Mouse (Mus musculus): ENCODE measurements around the gene Clptm1. TPM values are rescaled to one million over a fixed set of nuclear protein-coding genes. Genes with fewer than 3 reads are reported as not detected.
A peak's percentile ranks its signal among the peaks of the same experiment; 100 is the strongest.

Clptm1 gene
- polyA plus RNA-seq, 1 experiment from 2014 or later: 143 TPM

DNA sequence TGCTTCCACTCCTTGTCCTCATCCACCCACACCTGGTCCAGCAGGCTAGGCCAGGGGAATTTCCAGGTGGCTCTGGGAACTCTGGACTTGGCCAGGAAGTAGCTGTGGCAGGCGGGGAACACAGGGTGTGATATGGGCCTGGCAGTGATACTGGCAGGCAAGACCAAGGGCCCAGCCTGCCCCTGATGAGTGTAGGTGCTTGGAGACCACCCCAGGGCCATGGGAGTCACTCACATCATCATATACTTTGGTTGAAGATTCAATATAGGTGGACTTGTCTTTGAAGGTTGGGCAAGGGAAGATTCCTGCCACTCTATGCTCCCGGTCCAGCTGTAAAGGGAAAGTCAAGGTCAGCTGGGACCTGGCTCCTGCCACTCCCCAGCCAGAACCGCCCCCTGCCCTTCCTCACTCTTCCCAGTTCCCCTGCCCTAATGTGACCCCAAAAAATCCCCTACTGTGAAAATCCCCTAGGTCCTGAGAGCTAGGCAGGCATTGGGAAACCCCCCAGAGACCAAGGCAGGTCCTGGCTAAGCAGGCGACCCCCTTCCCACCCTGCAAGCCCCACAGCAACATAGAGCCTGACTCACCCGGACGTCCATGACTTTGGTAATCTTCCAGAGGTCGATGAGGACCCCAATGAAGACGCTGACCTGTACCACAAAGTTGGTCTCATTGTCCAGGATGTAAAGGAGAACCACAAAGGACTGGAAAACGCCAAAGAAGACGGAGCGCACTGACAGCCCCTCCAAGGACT lies 29.6 kb downstream of the Clptm1 start:
- 92% methylated on average over 11 of the region's 11 CpGs for WGBS
- Histone ChIP-seq H3K4me1 (replicated peaks) (no peaks in the 10 kb centered on the region), H3K4me2 (no peak overlapping the region), H3K9me3 (no peaks in the 10 kb centered on the region), H3K9ac (no peak overlapping the region), H3K4me3 (no peak overlapping the region), H3K27ac (replicated peaks) (no peak overlapping the region), H3K27me3 (no peaks in the 10 kb centered on the region), H3K36me3 (peaks cover 72% of the 10 kb centered on the region)
- no peak for ATAC-seq (ENCODE audit: low FRiP score, low read depth)

DNA sequence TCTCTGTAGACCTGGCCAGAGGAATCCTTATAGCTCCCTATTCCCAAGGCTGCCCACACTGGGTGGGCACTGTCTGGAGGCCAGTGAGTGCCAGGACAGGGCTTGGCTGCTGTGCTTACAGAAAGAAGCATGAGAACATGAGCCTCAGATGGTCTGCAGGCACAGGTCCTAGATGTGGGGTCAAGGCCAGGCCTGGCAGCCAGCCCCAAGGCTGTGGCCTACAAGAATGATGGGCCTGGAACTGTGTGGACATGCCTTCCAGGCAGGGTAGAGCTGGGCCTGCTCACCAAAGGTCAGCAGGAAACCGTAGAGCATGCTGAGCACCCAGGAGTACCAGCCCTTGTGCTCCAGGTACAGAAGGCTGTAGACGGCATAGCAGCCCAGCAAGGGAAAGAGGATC lies 30.2 kb downstream of the Clptm1 start:
- Histone ChIP-seq H3K27me3 (no peaks in the 10 kb centered on the region), H3K36me3 (peaks cover 67% of the 10 kb centered on the region), H3K4me3 (no peak overlapping the region), H3K4me2 (no peak overlapping the region), H3K9me3 (no peaks in the 10 kb centered on the region), H3K27ac (replicated peaks) (no peak overlapping the region), H3K4me1 (replicated peaks) (peaks cover 3% of the 10 kb centered on the region; the same call in 1 of the 2 replicates), H3K9ac (no peak overlapping the region)
- WGBS: 96% methylated on average over 2 of the region's 2 CpGs
- ATAC-seq (ENCODE audit: low FRiP score, low read depth): no peak

DNA sequence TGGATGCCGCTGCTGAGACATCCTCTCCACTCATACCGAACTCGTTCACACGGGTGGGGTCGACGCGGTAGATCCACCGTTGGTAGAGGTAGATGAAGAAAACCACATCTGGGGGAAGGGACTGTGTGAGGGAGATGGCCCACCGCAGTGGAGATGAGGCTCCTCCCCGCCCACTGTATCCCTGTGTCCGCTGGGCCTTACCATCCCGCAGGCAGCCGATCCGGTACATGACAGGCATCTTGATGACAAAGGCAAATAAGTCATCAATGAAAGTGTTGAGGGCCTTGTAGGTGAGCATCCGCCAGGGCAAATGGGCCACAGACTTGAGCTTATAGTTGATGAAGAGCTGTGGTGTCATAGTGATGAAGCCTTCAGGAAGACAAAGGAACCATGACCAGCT lies 31.0 kb downstream of the Clptm1 start:
- ATAC-seq (ENCODE audit: low FRiP score, low read depth): no peak
- Histone ChIP-seq H3K9me3 (no peaks in the 10 kb centered on the region), H3K27ac (replicated peaks) (no peak overlapping the region), H3K36me3 (peaks cover 60% of the 10 kb centered on the region), H3K27me3 (no peaks in the 10 kb centered on the region), H3K4me1 (replicated peaks) (peaks cover 6% of the 10 kb centered on the region; the same call in 1 of the 2 replicates), H3K4me3 (no peak overlapping the region), H3K4me2 (no peak overlapping the region), H3K9ac (no peak overlapping the region)
- 94% methylated on average over 15 of the region's 15 CpGs for WGBS

DNA sequence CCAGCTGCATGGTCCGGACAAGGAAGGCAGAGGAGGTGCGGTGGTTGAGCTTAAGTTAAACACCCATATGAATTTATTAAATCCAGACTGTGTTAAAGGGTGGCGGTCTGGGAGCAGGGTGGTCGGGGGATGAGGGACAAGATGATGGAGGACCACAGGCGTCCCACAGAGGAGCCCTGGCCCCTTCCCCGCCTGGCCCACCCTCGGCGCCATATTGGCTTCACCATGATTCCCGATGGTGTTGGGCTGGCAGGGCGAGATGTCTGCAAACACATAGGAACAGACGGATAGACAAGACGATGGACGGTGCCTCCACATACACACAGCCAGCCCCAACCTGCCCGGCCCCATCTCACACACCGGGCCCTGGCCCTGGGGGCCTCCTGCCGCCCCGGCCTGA lies 31.6 kb downstream of the Clptm1 start:
- no peaks in the 10 kb centered on the region for H3K9me3 ChIP-seq
- 94% methylated on average over 17 of the region's 17 CpGs for WGBS
- peaks cover 53% of the 10 kb centered on the region for H3K36me3 ChIP-seq
- no peak overlapping the region for H3K9ac ChIP-seq
- H3K4me2 ChIP-seq: no peak overlapping the region
- H3K27ac ChIP-seq (replicated peaks): no peak overlapping the region
- no peaks in the 10 kb centered on the region for H3K27me3 ChIP-seq
- H3K4me3 ChIP-seq: no peak overlapping the region
- H3K4me1 ChIP-seq (replicated peaks): peaks cover 7% of the 10 kb centered on the region
- no peak for ATAC-seq (ENCODE audit: low FRiP score, low read depth)

DNA sequence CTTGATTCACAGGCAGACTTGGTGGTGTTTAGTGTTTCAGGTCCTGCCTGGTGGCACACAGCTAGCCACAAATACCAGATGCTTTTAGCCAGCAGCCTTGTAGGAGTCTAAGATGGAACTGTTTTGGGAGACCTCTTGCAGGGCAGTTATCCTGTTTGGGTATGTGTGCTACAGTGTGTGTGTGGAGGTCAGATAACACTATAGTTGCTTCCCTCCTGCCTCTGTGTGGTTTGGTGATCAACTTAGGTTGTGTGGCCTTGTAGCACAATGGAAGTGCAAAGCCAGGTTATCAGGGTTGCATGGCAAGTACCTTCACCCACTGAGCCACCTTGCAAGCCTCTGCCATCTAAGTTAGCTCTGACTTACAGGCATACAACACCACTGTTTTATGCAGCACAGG lies 32.1 kb downstream of the Clptm1 start:
- no peaks in the 10 kb centered on the region for H3K9me3 ChIP-seq
- H3K27me3 ChIP-seq: no peaks in the 10 kb centered on the region
- H3K4me3 ChIP-seq: no peak overlapping the region
- no peak overlapping the region for H3K4me2 ChIP-seq
- H3K9ac ChIP-seq: no peak overlapping the region
- peaks cover 48% of the 10 kb centered on the region for H3K36me3 ChIP-seq
- H3K4me1 ChIP-seq (replicated peaks): peaks cover 12% of the 10 kb centered on the region
- no peak for ATAC-seq (ENCODE audit: low FRiP score, low read depth)
- H3K27ac ChIP-seq (replicated peaks): no peak overlapping the region

GRCm38 (mm10) chr7:19632275-19632674 lies 32.6 kb downstream of the Clptm1 start:
- Histone ChIP-seq H3K9ac (no peak overlapping the region), H3K27me3 (no peaks in the 10 kb centered on the region), H3K27ac (replicated peaks) (no peak overlapping the region), H3K9me3 (no peaks in the 10 kb centered on the region), H3K4me2 (no peak overlapping the region), H3K36me3 (peaks cover 44% of the 10 kb centered on the region), H3K4me3 (no peak overlapping the region), H3K4me1 (replicated peaks) (peaks cover 13% of the 10 kb centered on the region)
- ATAC-seq (ENCODE audit: low FRiP score, low read depth): no peak

- peak; percentile 76 for ATAC-seq (ENCODE audit: low FRiP score, low read depth)
Observed at GRCm38 (mm10) chr7:19629361-19629734, 35.5 kb downstream of the Clptm1 start, which contains the start of gene Relb. Relb (minus strand) TSS chr7:19629438.

GRCm38 (mm10) chr7:19628536-19629360 lies 36.1 kb downstream of the Clptm1 start:
- peak overlapping the region; percentile 41 for H3K9ac ChIP-seq
- WGBS: under 1% methylated on average over 57 of the region's 57 CpGs
- peak overlapping the region; percentile 58 for H3K4me3 ChIP-seq
- H3K4me1 ChIP-seq (replicated peaks): peaks cover 13% of the 10 kb centered on the region
- H3K27ac ChIP-seq (replicated peaks): peak overlapping the region; percentile 71
- no peaks in the 10 kb centered on the region for H3K9me3 ChIP-seq
- no peaks in the 10 kb centered on the region for H3K27me3 ChIP-seq
- peak overlapping the region; percentile 85 for H3K4me2 ChIP-seq
- peaks cover 9% of the 10 kb centered on the region for H3K36me3 ChIP-seq
- ATAC-seq (ENCODE audit: low FRiP score, low read depth): peak; percentile 88

More at GRCm38 (mm10) chr7:19629361-19629734, 35.5 kb downstream of the Clptm1 start, which contains the start of gene Relb:
- WGBS: under 1% methylated on average over 40 of the region's 41 CpGs
- peaks cover 13% of the 10 kb centered on the region for H3K4me1 ChIP-seq (replicated peaks)
- peak within 1 kb of the TSS; percentile 85 for H3K4me2 ChIP-seq
- H3K27ac ChIP-seq (replicated peaks): peak within 1 kb of the TSS; percentile 71
- no peaks in the 10 kb centered on the region for H3K27me3 ChIP-seq
- peak within 1 kb of the TSS; percentile 58 for H3K4me3 ChIP-seq
- peak within 1 kb of the TSS; percentile 41 for H3K9ac ChIP-seq
- peaks cover 15% of the 10 kb centered on the region for H3K36me3 ChIP-seq
- H3K9me3 ChIP-seq: no peaks in the 10 kb centered on the region

DNA sequence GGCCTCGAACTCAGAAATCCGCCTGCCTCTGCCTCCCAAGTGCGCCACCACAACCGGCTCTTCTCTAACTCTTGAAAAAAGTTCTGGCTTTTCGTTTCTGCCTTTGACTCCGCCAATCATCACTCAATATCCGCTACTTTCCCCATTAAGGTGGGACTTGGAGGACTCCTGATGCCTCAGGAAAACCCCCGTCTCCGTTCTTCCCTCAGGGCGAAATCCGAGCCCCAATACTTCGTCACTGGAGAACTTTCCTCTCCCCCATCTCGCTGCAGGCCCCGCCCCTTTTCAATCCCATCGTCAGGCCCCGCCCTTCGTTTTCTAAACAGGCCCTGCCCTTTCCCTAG lies 36.7 kb downstream of the Clptm1 start:
- Histone ChIP-seq H3K4me2 (peak overlapping the region; percentile 85), H3K36me3 (peaks cover 5% of the 10 kb centered on the region; the same call in 1 of the 2 replicates), H3K27me3 (no peaks in the 10 kb centered on the region), H3K4me3 (peak overlapping the region; percentile 58), H3K9ac (peak overlapping the region; percentile 41; the same call in 1 of the 2 replicates), H3K9me3 (no peaks in the 10 kb centered on the region), H3K27ac (replicated peaks) (peak overlapping the region; percentile 57; the same call in 1 of the 2 replicates), H3K4me1 (replicated peaks) (peaks cover 13% of the 10 kb centered on the region)
- WGBS: 17% methylated on average over 17 of the region's 17 CpGs
- ATAC-seq (ENCODE audit: low FRiP score, low read depth): no peak

GRCm38 (mm10) chr7:19627721-19628120 lies 37.1 kb downstream of the Clptm1 start:
- WGBS: 62% methylated on average over 3 of the region's 3 CpGs
- Histone ChIP-seq H3K27me3 (no peaks in the 10 kb centered on the region), H3K4me3 (peak overlapping the region; percentile 58; the same call in 1 of the 2 replicates), H3K27ac (replicated peaks) (no peak overlapping the region), H3K9ac (no peak overlapping the region), H3K4me1 (replicated peaks) (peaks cover 13% of the 10 kb centered on the region), H3K36me3 (peaks cover under 1% of the 10 kb centered on the region; the same call in 1 of the 2 replicates), H3K4me2 (peak overlapping the region; percentile 85), H3K9me3 (no peaks in the 10 kb centered on the region)
- ATAC-seq (ENCODE audit: low FRiP score, low read depth): no peak

GRCm38 (mm10) chr7:19623433-19623832 lies 41.4 kb downstream of the Clptm1 start:
- no peak overlapping the region for H3K4me3 ChIP-seq
- no peaks in the 10 kb centered on the region for H3K27me3 ChIP-seq
- H3K4me2 ChIP-seq: no peak overlapping the region
- ATAC-seq (ENCODE audit: low FRiP score, low read depth): no peak
- no peaks in the 10 kb centered on the region for H3K9me3 ChIP-seq
- 83% methylated on average over 2 of the region's 2 CpGs for WGBS
- peaks cover 13% of the 10 kb centered on the region for H3K4me1 ChIP-seq (replicated peaks)
- H3K9ac ChIP-seq: no peak overlapping the region
- H3K36me3 ChIP-seq: no peaks in the 10 kb centered on the region
- no peak overlapping the region for H3K27ac ChIP-seq (replicated peaks)

DNA sequence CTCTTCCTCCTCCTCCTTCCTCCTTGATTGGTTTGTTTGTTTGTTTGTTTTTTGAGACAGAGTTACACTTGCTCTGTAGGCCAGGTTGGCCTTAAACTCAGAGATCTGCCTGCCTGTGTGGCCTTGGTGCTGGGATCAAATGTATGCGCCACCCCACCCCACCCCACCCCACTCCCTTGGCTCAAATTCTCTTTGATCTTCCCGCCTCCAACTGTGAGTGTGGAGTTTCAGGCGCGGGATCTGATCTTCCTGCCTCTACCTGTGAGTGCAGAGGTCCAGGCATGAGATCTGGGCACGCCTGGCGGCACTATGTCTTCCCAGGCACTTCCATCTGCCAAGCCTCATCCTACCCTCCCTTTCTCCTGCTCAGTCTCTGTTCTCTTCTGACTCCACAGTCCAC lies 42.6 kb downstream of the Clptm1 start:
- Histone ChIP-seq H3K4me2 (no peak overlapping the region), H3K9me3 (no peaks in the 10 kb centered on the region), H3K36me3 (no peaks in the 10 kb centered on the region), H3K4me1 (replicated peaks) (peaks cover 6% of the 10 kb centered on the region), H3K4me3 (no peak overlapping the region), H3K27ac (replicated peaks) (no peak overlapping the region), H3K27me3 (no peaks in the 10 kb centered on the region), H3K9ac (no peak overlapping the region)
- no peak for ATAC-seq (ENCODE audit: low FRiP score, low read depth)
- 44% methylated on average over 6 of the region's 6 CpGs for WGBS

All from hindbrain, embryonic 15.5 days (tissue).